Mouse (Mus musculus): ENCODE measurements around the gene Glycam1. TPM values are rescaled to one million over a fixed set of nuclear protein-coding genes. Genes with fewer than 3 reads are reported as not detected.

Glycam1 gene
- total RNA-seq, 2 experiments from 2014 or later: not detected

DNA sequence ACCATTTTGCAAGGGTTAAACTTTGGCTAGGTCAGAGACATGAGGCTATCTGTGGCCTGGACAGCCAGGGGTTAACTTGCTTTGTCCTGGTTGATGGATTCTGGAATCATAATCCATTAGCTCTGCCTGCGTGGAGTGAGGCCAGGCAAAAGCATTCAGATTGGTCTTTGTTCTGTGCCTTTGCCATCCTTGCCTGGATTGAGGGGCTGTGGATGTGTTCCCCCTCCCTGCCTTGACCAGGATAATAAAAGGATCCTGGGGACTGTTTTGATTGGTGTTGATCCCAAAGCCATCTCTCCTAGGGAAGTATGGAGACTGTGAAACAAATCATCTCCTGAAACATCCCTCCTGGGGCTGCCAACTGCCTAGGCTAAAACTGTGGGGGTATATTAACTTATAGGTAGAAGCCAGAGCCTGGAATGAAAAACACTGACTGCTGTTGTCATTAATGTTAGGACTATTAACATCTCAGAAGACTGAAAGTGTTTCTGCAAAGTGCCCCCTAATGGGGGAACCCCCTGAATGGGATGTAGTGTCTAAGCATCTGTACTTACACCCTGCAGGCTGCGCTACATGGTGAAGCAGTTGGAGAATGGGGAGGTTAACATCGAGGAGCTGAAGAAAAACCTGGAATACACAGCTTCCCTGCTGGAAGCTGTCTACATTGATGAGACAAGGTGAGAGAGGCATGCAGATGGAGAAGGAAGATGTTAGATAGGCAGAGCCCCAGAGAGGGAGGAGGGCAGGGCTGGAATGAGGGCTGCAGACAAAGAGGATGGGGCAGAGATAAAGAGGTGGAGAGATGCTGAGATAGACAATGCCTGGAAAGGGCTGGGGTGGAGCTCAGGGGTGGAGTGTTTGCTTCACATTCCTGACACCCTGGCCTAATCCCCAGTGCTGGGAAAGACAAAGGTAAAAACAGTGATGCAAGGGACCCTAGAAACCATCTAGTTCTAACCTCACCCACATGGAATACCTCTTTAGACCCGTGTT is 45.2 kb downstream of the Glycam1 start:
- ATAC-seq (ENCODE audit: poor library complexity, severe bottlenecking): no peak

DNA sequence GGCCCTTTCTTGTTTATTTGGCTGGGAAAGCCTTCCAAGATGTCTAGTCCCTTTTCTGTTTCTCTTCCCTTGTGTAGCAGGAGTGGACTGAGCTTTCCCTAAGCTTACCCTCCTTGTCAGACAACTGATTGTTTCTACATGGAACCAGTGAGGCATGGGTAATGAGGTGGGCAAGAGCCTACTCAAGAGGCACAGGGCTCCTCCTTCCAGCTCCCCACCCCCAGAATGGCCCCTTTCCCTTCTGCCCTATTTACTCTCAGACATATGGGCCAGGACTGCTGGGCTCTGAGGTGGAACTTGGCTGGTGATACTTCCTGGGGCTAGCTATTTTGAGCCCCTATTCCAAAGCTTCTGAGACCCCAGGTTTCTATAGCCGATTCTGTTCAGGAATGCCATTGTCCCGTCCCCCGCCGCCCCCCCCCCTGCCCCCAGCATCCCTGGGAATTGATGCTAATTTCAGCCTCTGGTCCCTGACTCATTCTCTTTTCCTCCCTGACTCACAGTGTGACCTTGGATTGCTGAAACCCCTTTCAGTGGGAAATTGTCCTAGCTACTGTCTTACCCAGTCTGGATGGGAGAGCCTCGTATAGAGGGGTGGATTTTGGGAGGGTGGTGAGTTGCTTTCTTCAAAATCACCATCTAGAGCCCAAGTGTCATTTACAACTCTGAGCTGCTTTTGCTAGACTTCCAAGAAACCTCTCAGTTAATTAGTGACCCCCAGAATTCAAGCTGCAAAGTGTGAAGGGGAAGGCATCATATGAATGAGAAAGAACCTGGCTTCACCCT is 46.1 kb downstream of the Glycam1 start:
- no peak for ATAC-seq (ENCODE audit: poor library complexity, severe bottlenecking)

DNA sequence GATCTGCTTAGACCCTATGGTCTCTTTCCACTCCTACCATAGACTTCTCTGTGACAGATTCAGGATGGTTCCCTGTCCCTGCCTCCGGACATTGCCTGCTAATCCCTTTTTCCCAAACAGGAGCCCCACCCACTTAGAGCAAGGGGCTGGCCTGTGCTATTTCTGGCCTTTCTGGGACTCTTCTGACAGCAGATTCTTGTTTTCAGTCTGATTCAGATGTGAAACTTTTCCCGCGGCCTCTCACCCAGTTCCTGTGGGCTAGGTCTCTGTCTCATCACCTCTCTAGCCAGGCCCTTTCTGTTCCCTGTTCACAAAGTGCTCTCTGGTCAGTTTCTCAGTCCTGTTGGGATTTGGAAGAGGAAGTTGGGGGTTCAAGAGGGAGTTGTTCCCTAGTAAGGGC is 50.0 kb downstream of the Glycam1 start:
- ATAC-seq (ENCODE audit: poor library complexity, severe bottlenecking): peak; percentile 30; the same call in 1 of the 2 replicates

DNA sequence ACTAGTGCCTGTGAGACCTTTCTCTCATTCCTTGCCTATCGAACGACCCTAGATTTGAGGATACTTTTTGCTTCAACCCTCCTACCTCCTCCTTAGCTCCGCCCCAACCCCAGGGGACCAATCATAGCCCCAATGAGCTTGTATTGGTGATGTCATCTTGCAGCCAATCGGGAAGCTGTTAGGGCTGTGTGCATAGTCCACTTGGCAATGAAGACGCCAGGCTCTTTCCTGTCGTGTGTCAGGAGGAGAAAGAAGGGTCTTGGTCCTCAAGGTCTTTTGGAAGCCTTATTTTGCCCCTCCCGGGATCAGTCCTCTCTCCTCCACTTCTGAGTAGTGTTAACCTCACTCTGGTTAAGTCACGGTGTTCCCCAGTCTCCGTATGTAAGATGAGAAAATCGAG is 50.8 kb downstream of the Glycam1 start:
- peak; percentile 27; the same call in 1 of the 2 replicates for ATAC-seq (ENCODE audit: poor library complexity, severe bottlenecking)

DNA sequence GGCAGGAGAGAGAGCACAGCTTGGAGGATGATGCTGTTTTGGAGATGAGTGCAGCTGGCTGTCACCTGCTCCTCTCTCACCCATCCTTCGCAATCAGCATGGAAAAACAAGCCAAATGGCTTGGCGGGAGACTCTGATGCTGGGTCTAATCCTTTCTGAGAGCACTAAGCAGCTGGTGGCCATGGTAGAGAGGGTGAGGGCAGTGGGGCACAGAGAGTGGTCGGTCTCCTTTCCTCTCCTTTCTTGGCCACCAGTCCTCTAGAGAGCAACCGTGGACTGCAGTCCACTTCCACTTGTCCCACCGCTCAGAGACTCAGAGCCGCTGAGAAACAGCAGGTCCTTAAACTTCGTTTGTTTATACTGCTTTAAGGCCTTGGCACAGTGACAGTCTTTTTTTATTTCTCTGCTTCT is 51.3 kb downstream of the Glycam1 start:
- no peak for ATAC-seq (ENCODE audit: poor library complexity, severe bottlenecking)

Other genes with a start within 250 kb of the Glycam1 start
- 35.8 and 40.1 TPM in 2 replicates for gene Zfp385a, start 225.0 kb downstream of the Glycam1 start, total RNA-seq (2015)
- 6.8 and 9.4 TPM in 2 replicates for gene Zfp385a, start 225.0 kb downstream of the Glycam1 start, total RNA-seq (2017)
- gene Itga5, start 198.3 kb downstream of the Glycam1 start, total RNA-seq (2015): 18.4 and 21.4 TPM in 2 replicates
- 8.3 and 9.5 TPM in 2 replicates for gene Itga5, start 198.3 kb downstream of the Glycam1 start, total RNA-seq (2017)
- gene Gtsf1, start 134.6 kb downstream of the Glycam1 start, total RNA-seq (2015): 4.4 and 6.8 TPM in 2 replicates
- gene Gtsf1, start 134.6 kb downstream of the Glycam1 start, total RNA-seq (2017): 1.3 and 1.5 TPM in 2 replicates
- gene Gtsf2, start 116.6 kb downstream of the Glycam1 start, total RNA-seq (2015): not detected in 2 replicates
- gene Gtsf2, start 116.6 kb downstream of the Glycam1 start, total RNA-seq (2017): not detected in 2 replicates
- gene Nckap1l, start 111.3 kb downstream of the Glycam1 start, total RNA-seq (2015): 133 and 136 TPM in 2 replicates
- gene Nckap1l, start 111.3 kb downstream of the Glycam1 start, total RNA-seq (2017): 191 and 203 TPM in 2 replicates
- gene Pde1b, start 62.0 kb downstream of the Glycam1 start, total RNA-seq (2015): 13.2 and 16.8 TPM in 2 replicates
- 8.2 and 12.9 TPM in 2 replicates for gene Pde1b, start 62.0 kb downstream of the Glycam1 start, total RNA-seq (2017)
- gene Ppp1r1a, start 27.1 kb downstream of the Glycam1 start, total RNA-seq (2015): not detected in 2 replicates
- gene Ppp1r1a, start 27.1 kb downstream of the Glycam1 start, total RNA-seq (2017): not detected in 2 replicates
- gene Mucl1, start 190.4 kb upstream of the Glycam1 start, total RNA-seq (2015): not detected in 2 replicates
- gene Mucl1, start 190.4 kb upstream of the Glycam1 start, total RNA-seq (2017): not detected in 2 replicates

Data from megakaryocyte, adult 5-6 weeks (primary cell).